Mouse (Mus musculus) kidney, adult 2 months (tissue): Measurements from ENCODE around the gene Morf4l2.

Source experiments
- CTCF ChIP-seq: fragments of 200-500 bp; conservative IDR thresholded peaks from 2 replicates; pipeline ENCODE4 v1.5.1; 2011; ENCODE audit warnings: low read depth, mild to moderate bottlenecking, control low read depth, low read length, moderate library complexity, mixed read lengths; ENCODE audit not compliant: insufficient read depth, insufficient read length
- POLR2A ChIP-seq: fragments of 200-500 bp; IDR thresholded peaks from one replicate; pipeline ENCODE4 v1.6.1; 2011; ENCODE audit warnings: low read depth, low read length, control low read depth

DNA sequence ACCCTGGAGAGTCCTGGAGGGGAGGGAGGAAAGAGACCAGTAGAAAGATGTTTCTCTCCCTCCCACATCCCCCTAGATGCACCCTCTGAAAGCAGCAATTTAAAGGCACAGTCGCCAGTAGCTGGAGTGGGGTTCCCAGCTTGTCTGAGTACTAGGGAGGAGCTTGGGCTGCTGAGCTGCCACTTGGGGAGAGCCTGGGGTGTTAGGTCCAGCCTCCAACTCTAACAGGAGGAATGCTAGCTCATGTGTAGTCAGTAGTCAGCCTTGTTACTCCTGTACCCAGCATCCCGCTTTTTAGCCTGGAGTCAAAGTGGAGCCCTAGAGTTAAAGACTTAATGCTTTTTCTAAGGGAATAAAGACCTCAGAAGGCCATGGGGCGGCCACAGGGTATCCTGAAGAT lies 36.6 kb upstream of the Morf4l2 start, which contains the start of gene Glra4:
- no peak for TF ChIP-seq CTCF
- TF ChIP-seq POLR2A = no peak
